Mouse (Mus musculus) neural tube, embryonic 11.5 days (tissue): Measurements from ENCODE around the gene Slc38a1. TPM values are rescaled to one million over a fixed set of nuclear protein-coding genes. Genes with fewer than 3 reads are reported as not detected.

ENCODE experiments used
- ATAC-seq: fragments of 200-750 bp; cut with Nextera tagmentation; 2 replicates; pipeline ENCODE4 v1.8.0; 2017; ENCODE audit warnings: moderate number of reproducible peaks, mild to moderate bottlenecking, moderate TSS enrichment, moderate library complexity; ENCODE audit not compliant: insufficient read depth, low FRiP score, low TSS enrichment
- DNase-seq: peaks from one replicate; pipeline ENCODE4 v3.0.0-alpha.2; 2015; ENCODE audit warnings: low spot score
- H3K27ac ChIP-seq: fragments of 300-500 bp; sonication (generic); 2 replicates; pipeline ENCODE4 v1.5.1; 2014; ENCODE audit warnings: low read depth, mild to moderate bottlenecking, low read length
- H3K27me3 ChIP-seq: fragments of 300-500 bp; sonication (generic); 2 replicates; pipeline ENCODE4 v1.6.1; 2014; ENCODE audit warnings: mild to moderate bottlenecking, low read length, mixed read lengths; ENCODE audit not compliant: control insufficient read depth, insufficient read depth
- H3K36me3 ChIP-seq: fragments of 300-500 bp; sonication (generic); 2 replicates; pipeline ENCODE4 v1.6.1; 2014; ENCODE audit warnings: mild to moderate bottlenecking, low read length, moderate library complexity, mixed read lengths; ENCODE audit not compliant: control insufficient read depth, insufficient read depth
- H3K4me1 ChIP-seq: fragments of 300-500 bp; sonication (generic); 2 replicates; pipeline ENCODE4 v1.6.1; 2014; ENCODE audit warnings: low read length, mixed read lengths; ENCODE audit not compliant: control insufficient read depth, insufficient read depth
- H3K4me2 ChIP-seq: fragments of 300-500 bp; sonication (generic); 2 replicates; pipeline ENCODE4 v1.6.1; 2014; ENCODE audit warnings: low read depth, mild to moderate bottlenecking, moderate library complexity
- H3K4me3 ChIP-seq: fragments of 300-500 bp; sonication (generic); 2 replicates; pipeline ENCODE4 v1.5.1; 2014; ENCODE audit warnings: low read depth, low read length
- H3K9ac ChIP-seq: fragments of 300-500 bp; sonication (generic); 2 replicates; pipeline ENCODE4 v1.6.1; 2014; ENCODE audit warnings: mild to moderate bottlenecking, low read length
- H3K9me3 ChIP-seq: fragments of 300-500 bp; sonication (generic); 2 replicates; pipeline ENCODE4 v1.6.1; 2016; ENCODE audit warnings: low read length; ENCODE audit not compliant: control insufficient read depth
- WGBS: fragments of 180-500 bp; shearing (Covaris S2); extraction: QIAGEN DNeasy Blood & Tissue Kit; methylation state at CpG from one replicate; pipeline ENCODE4 v1.1.7; 2014; 5-methylcytosine and 5-hydroxymethylcytosine counted together
- polyA plus RNA-seq: library from polyadenylated mRNA; unstranded; fragments of >200 nt; fragmentation: Nextera tagmentation; extraction: Ambion mirVana; gene quantifications from 2 replicates; pipeline ENCODE4 v1.2.1, GENCODE M21; 2014

Slc38a1 gene
- polyA plus RNA-seq, 1 experiment from 2014 or later: 124 TPM

GRCm38 (mm10) chr15:96669721-96670120 is 27.0 kb upstream of the Slc38a1 start:
- no peaks in the 10 kb centered on the region for H3K4me1 ChIP-seq
- no peak overlapping the region for H3K27ac ChIP-seq
- H3K4me2 ChIP-seq: no peak overlapping the region
- no peaks in the 10 kb centered on the region for H3K9me3 ChIP-seq
- H3K9ac ChIP-seq: no peak overlapping the region
- H3K4me3 ChIP-seq: no peak overlapping the region
- WGBS: 87% methylated on average over 6 of the region's 6 CpGs
- DNase-seq (peak; percentile 7), ATAC-seq (no peak)
- no peaks in the 10 kb centered on the region for H3K36me3 ChIP-seq
- no peaks in the 10 kb centered on the region for H3K27me3 ChIP-seq

- H3K4me2 ChIP-seq: peak overlapping the region; percentile 27; the same call in 1 of the 2 replicates
- no peak overlapping the region for H3K4me3 ChIP-seq
- H3K27me3 ChIP-seq: no peaks in the 10 kb centered on the region
- DNase-seq (peak; percentile 62), ATAC-seq (peak; percentile 69; the same call in 1 of the 2 replicates)
- H3K9me3 ChIP-seq: no peaks in the 10 kb centered on the region
- H3K9ac ChIP-seq: no peak overlapping the region
- H3K36me3 ChIP-seq: no peaks in the 10 kb centered on the region
- H3K27ac ChIP-seq: no peak overlapping the region
- H3K4me1 ChIP-seq: no peaks in the 10 kb centered on the region
- WGBS: 9% methylated on average over 7 of the region's 7 CpGs
These were observed 23.9 kb upstream of the Slc38a1 start for GRCm38 (mm10) chr15:96666663-96667062.

- Histone ChIP-seq H3K27ac (no peak overlapping the region), H3K27me3 (no peaks in the 10 kb centered on the region), H3K4me2 (no peak overlapping the region), H3K4me3 (no peak overlapping the region), H3K4me1 (no peaks in the 10 kb centered on the region), H3K9me3 (no peaks in the 10 kb centered on the region), H3K36me3 (no peaks in the 10 kb centered on the region), H3K9ac (no peak overlapping the region)
- 14% methylated on average over 3 of the region's 3 CpGs for WGBS
- DNase-seq (peak; percentile 69), ATAC-seq (peak; percentile 48; the same call in 1 of the 2 replicates)
These were observed 23.2 kb upstream of the Slc38a1 start for GRCm38 (mm10) chr15:96665889-96666288.

- WGBS: 64% methylated on average over 13 of the region's 13 CpGs
- ATAC-seq: no peak
These were observed 18.0 kb upstream of the Slc38a1 start for GRCm38 (mm10) chr15:96660590-96661141.

GRCm38 (mm10) chr15:96658275-96658602 is 15.5 kb upstream of the Slc38a1 start:
- Histone ChIP-seq H3K27ac (no peak overlapping the region), H3K9me3 (no peaks in the 10 kb centered on the region), H3K4me3 (no peak overlapping the region), H3K27me3 (no peaks in the 10 kb centered on the region), H3K36me3 (no peaks in the 10 kb centered on the region), H3K9ac (no peak overlapping the region), H3K4me1 (no peaks in the 10 kb centered on the region), H3K4me2 (no peak overlapping the region)
- no peak for DNase-seq
- no peak for ATAC-seq
- 75% methylated on average over 14 of the region's 14 CpGs for WGBS

More at GRCm38 (mm10) chr15:96660590-96661141, 18.0 kb upstream of the Slc38a1 start:
- Histone ChIP-seq H3K4me3 (no peak overlapping the region), H3K27ac (no peak overlapping the region), H3K9ac (no peak overlapping the region), H3K9me3 (no peaks in the 10 kb centered on the region), H3K4me1 (no peaks in the 10 kb centered on the region), H3K4me2 (no peak overlapping the region), H3K36me3 (no peaks in the 10 kb centered on the region), H3K27me3 (no peaks in the 10 kb centered on the region)
- DNase-seq: peak; percentile 4

- ATAC-seq (no peak), DNase-seq (no peak)
- Histone ChIP-seq H3K27me3 (no peaks in the 10 kb centered on the region), H3K4me2 (no peak overlapping the region), H3K36me3 (no peaks in the 10 kb centered on the region), H3K9ac (no peak overlapping the region), H3K4me1 (no peaks in the 10 kb centered on the region), H3K4me3 (no peak overlapping the region), H3K27ac (no peak overlapping the region), H3K9me3 (no peaks in the 10 kb centered on the region)
- 72% methylated on average over 17 of the region's 17 CpGs for WGBS
These were observed 15.0 kb upstream of the Slc38a1 start for GRCm38 (mm10) chr15:96657576-96658274.

GRCm38 (mm10) chr15:96655514-96655913 is 12.8 kb upstream of the Slc38a1 start:
- Histone ChIP-seq H3K27me3 (no peaks in the 10 kb centered on the region), H3K36me3 (no peaks in the 10 kb centered on the region), H3K4me2 (no peak overlapping the region), H3K9me3 (no peaks in the 10 kb centered on the region), H3K27ac (no peak overlapping the region), H3K4me1 (no peaks in the 10 kb centered on the region), H3K4me3 (no peak overlapping the region), H3K9ac (no peak overlapping the region)
- WGBS: 83% methylated on average over 14 of the region's 14 CpGs
- ATAC-seq (no peak), DNase-seq (no peak)

- H3K9me3 ChIP-seq: no peaks in the 10 kb centered on the region
These were observed 12.0 kb upstream of the Slc38a1 start for GRCm38 (mm10) chr15:96654714-96655113.

GRCm38 (mm10) chr15:96653011-96653410 is 10.3 kb upstream of the Slc38a1 start:
- WGBS: 96% methylated on average over 16 of the region's 16 CpGs
- Histone ChIP-seq H3K4me1 (no peaks in the 10 kb centered on the region), H3K9me3 (no peaks in the 10 kb centered on the region), H3K27ac (no peak overlapping the region), H3K36me3 (no peaks in the 10 kb centered on the region), H3K9ac (no peak overlapping the region), H3K27me3 (no peaks in the 10 kb centered on the region), H3K4me3 (no peak overlapping the region), H3K4me2 (no peak overlapping the region)
- no peak for DNase-seq
- ATAC-seq: no peak

More at GRCm38 (mm10) chr15:96654714-96655113, 12.0 kb upstream of the Slc38a1 start:
- Histone ChIP-seq H3K4me3 (no peak overlapping the region), H3K36me3 (no peaks in the 10 kb centered on the region), H3K4me1 (no peaks in the 10 kb centered on the region), H3K4me2 (no peak overlapping the region), H3K27ac (no peak overlapping the region), H3K27me3 (no peaks in the 10 kb centered on the region), H3K9ac (no peak overlapping the region)
- DNase-seq: no peak
- ATAC-seq: no peak
- WGBS: 66% methylated on average over 8 of the region's 8 CpGs
